Mouse (Mus musculus): ENCODE measurements around the gene Cmtm7. TPM values are rescaled to one million over a fixed set of nuclear protein-coding genes. Genes with fewer than 3 reads are reported as not detected.
"Not testable (repeated sequence)": the region's sequence is repeated elsewhere in the genome, so short reads cannot be mapped to it uniquely, and the experiment has no call there.

Cmtm7 gene
- polyA plus RNA-seq, 1 experiment from 2014 or later: 47.8 TPM

DNA sequence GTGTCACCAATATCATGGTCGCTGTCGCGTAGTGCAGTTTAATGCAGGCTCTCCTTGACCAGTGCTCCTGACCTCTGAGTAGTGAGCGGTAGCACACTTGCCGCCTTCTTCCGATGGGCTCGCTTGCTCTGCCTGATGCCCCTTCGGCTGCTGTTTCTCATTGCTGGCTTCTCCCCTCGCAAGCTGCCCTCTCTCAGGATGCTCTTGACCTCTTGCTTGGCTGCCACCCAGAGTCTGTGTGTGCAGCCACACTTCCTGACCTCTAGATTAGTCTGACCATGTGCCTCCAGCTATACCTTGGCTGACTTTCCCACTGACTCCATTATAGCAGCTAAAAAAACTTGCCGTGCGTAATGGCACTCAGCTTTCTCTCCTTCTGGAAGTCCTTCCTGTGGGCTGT is 45.2 kb downstream of the Cmtm7 start:
- Histone ChIP-seq H3K36me3 (ENCODE audit: inconsistent target) (peaks cover 26% of the 10 kb centered on the region; the same call in 1 of the 2 replicates), H3K27ac (no peak overlapping the region), H3K79me2 (ENCODE audit: inconsistent target) (peaks cover 98% of the 10 kb centered on the region), H3K4me3 (ENCODE audit: inconsistent target) (no peak overlapping the region)
- 78% methylated on average over 11 of the region's 11 CpGs for WGBS (ENCODE audit: missing documents)

DNA sequence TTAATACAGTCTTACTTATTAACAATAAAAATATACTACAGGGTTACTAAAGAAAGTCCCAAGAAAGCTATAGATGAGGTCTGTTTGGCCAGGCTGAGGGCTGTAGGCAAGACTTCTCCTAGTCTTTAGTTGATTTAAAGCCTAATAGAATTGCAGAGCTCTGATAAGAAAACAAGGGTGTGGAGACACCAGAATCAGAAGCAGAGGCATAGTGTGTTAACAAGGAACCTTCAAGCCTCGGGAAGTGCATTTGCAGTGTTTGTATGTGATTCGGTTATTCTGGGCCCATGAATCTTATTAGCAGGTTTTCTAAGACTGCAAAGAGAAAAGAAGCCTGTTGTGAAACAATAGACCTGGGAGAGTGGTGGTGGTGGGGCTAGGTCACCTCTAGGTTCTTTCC is 48.4 kb downstream of the Cmtm7 start:
- H3K4me3 ChIP-seq (ENCODE audit: inconsistent target): no peak overlapping the region
- WGBS (ENCODE audit: missing documents): 89% methylated on average over 2 of the region's 2 CpGs
- peaks cover 69% of the 10 kb centered on the region for H3K79me2 ChIP-seq (ENCODE audit: inconsistent target)
- H3K27ac ChIP-seq: no peak overlapping the region
- 0 out of 2 replicates have a peak, but pooled peaks cover 14% of the 10 kb centered on the region for H3K36me3 ChIP-seq (ENCODE audit: inconsistent target)

DNA sequence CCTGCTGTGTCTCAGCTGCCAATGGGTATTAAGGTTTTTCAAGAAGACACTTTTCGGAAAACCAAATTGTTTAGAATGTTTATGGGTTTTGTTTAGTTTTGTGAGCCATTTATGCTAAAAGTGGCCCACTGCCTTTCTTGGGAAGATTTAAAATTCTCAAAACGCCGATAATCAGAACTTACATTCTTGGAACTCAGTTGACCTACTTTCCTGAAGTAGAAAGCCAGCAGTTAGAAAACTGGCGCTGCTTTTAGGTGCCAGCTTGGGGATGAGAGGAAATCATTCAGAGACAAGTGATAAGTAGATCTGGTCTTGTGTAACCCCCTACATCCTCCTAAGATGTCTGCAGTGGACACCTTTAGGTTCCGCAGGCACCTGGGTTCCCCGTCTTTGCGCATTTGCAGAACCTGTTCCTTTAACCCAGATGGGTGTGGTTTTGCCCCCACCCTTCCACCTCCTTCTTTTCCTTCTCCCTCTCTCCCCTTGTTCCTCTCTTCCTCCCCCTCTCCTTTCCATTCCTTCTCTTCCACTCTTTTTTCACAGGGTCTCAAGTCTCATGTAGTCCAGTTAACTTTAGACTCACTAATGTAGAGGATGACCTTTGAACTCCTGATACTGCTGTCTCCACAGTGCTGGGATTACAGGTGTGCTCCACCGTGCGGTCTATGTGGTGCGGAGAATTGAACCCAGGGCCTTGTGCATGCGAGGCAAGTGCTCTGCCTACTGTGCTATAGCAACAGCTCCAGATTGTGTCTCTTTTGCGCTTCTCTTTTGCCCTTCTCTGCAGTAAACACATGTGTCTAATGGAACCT is 49.6 kb downstream of the Cmtm7 start:
- Histone ChIP-seq H3K36me3 (ENCODE audit: inconsistent target) (0 out of 2 replicates have a peak, but pooled peaks cover 6% of the 10 kb centered on the region), H3K4me3 (ENCODE audit: inconsistent target) (peak overlapping the region; percentile 77), H3K27ac (peak overlapping the region; percentile 62), H3K79me2 (ENCODE audit: inconsistent target) (peaks cover 57% of the 10 kb centered on the region)
- 42% methylated on average over 12 of the region's 12 CpGs for WGBS (ENCODE audit: missing documents)

- H3K79me2 ChIP-seq (ENCODE audit: inconsistent target): peaks cover 48% of the 10 kb centered on the region
- peak within 1 kb of the TSS; percentile 77 for H3K4me3 ChIP-seq (ENCODE audit: inconsistent target)
- under 1% methylated on average over 53 of the region's 53 CpGs for WGBS (ENCODE audit: missing documents)
- no peaks in the 10 kb centered on the region for H3K36me3 ChIP-seq (ENCODE audit: inconsistent target)
- H3K27ac ChIP-seq: peak within 1 kb of the TSS; percentile 62
Observed at GRCm38 (mm10) chr9:114731011-114731755, 50.5 kb downstream of the Cmtm7 start, which contains the start of gene Cmtm6. TSS of gene Cmtm6 (plus strand) at chr9:114731116.

GRCm38 (mm10) chr9:114729911-114730805 is 51.5 kb downstream of the Cmtm7 start:
- Histone ChIP-seq H3K36me3 (ENCODE audit: inconsistent target) (no peaks in the 10 kb centered on the region), H3K4me3 (ENCODE audit: inconsistent target) (peak overlapping the region; percentile 77), H3K79me2 (ENCODE audit: inconsistent target) (peaks cover 38% of the 10 kb centered on the region), H3K27ac (peak overlapping the region; percentile 27)
- WGBS (ENCODE audit: missing documents): 28% methylated on average over 19 of the region's 30 CpGs

- 82% methylated on average over 2 of the region's 2 CpGs for WGBS (ENCODE audit: missing documents)
- not testable (repeated sequence) for H3K36me3 ChIP-seq (ENCODE audit: inconsistent target); H3K27ac ChIP-seq; H3K4me3 ChIP-seq (ENCODE audit: inconsistent target)
- H3K79me2 ChIP-seq (ENCODE audit: inconsistent target): peaks cover 21% of the 10 kb centered on the region
Observed at GRCm38 (mm10) chr9:114728432-114728831, 53.2 kb downstream of the Cmtm7 start.

- WGBS (ENCODE audit: missing documents): 4% methylated on average over 3 of the region's 3 CpGs
Observed at GRCm38 (mm10) chr9:114727315-114727714, 54.3 kb downstream of the Cmtm7 start.

GRCm38 (mm10) chr9:114716677-114717331 is 64.9 kb downstream of the Cmtm7 start:
- H3K27ac ChIP-seq: no peak overlapping the region
- no peaks in the 10 kb centered on the region for H3K79me2 ChIP-seq (ENCODE audit: inconsistent target)
- WGBS (ENCODE audit: missing documents): 91% methylated on average over 18 of the region's 18 CpGs
- H3K4me3 ChIP-seq (ENCODE audit: inconsistent target): no peak overlapping the region
- peaks cover 90% of the 10 kb centered on the region for H3K36me3 ChIP-seq (ENCODE audit: inconsistent target)

More at GRCm38 (mm10) chr9:114727315-114727714, 54.3 kb downstream of the Cmtm7 start:
- H3K27ac ChIP-seq: no peak overlapping the region
- no peak overlapping the region for H3K4me3 ChIP-seq (ENCODE audit: inconsistent target)
- H3K79me2 ChIP-seq (ENCODE audit: inconsistent target): peaks cover 9% of the 10 kb centered on the region
- H3K36me3 ChIP-seq (ENCODE audit: inconsistent target): peaks cover 10% of the 10 kb centered on the region; the same call in 1 of the 2 replicates

DNA sequence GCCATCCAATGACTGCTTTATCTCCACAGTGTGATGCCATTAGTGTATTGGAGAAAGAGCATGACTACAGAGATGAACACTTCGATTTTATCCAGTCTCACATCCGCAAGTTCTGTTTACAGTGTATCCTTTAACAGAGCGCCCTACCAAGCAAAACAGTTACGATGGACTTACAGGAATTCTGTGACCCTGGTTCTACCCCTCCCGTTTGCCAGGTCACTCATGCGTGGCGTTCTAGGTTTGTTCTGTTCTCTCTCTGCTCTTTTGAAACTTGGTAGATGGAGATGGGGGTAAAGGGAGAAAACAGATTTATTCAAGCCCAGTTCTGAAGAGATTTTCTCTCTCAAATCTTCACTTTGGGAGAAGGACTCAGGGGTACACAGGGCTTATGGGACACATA is 68.2 kb downstream of the Cmtm7 start:
- Histone ChIP-seq H3K79me2 (ENCODE audit: inconsistent target) (no peaks in the 10 kb centered on the region), H3K36me3 (ENCODE audit: inconsistent target) (peaks cover 81% of the 10 kb centered on the region)
- WGBS (ENCODE audit: missing documents): 94% methylated on average over 7 of the region's 7 CpGs

GRCm38 (mm10) chr9:114710345-114710744 is 71.3 kb downstream of the Cmtm7 start:
- Histone ChIP-seq H3K36me3 (ENCODE audit: inconsistent target) (peaks cover 68% of the 10 kb centered on the region), H3K79me2 (ENCODE audit: inconsistent target) (peaks cover 16% of the 10 kb centered on the region; the same call in 1 of the 2 replicates), H3K27ac (no peak overlapping the region), H3K4me3 (ENCODE audit: inconsistent target) (no peak overlapping the region)
- 82% methylated on average over 7 of the region's 7 CpGs for WGBS (ENCODE audit: missing documents)

More for the DNA sequence above, 68.2 kb downstream of the Cmtm7 start:
- H3K4me3 ChIP-seq (ENCODE audit: inconsistent target): no peak overlapping the region
- H3K27ac ChIP-seq: no peak overlapping the region

GRCm38 (mm10) chr9:114707805-114708204 is 73.9 kb downstream of the Cmtm7 start:
- Histone ChIP-seq H3K36me3 (ENCODE audit: inconsistent target) (peaks cover 42% of the 10 kb centered on the region), H3K4me3 (ENCODE audit: inconsistent target) (no peak overlapping the region), H3K27ac (no peak overlapping the region), H3K79me2 (ENCODE audit: inconsistent target) (peaks cover 41% of the 10 kb centered on the region)
- WGBS (ENCODE audit: missing documents): 99% methylated on average over 4 of the region's 4 CpGs
